Mouse (Mus musculus): ENCODE results near the gene Zc3h10.

The Zc3h10 gene

GRCm38 (mm10) chr10:128547361-128548032, at the start of gene Zc3h10:
Gene Zc3h10 (minus strand): TSS chr10:128547774.
- DNase-seq (ENCODE audit: low read depth, low spot score) = peak; percentile 91

- DNase-seq (ENCODE audit: low read depth, low spot score) = no peak
Measured at GRCm38 (mm10) chr10:128592797-128593196, 45.2 kb upstream of the Zc3h10 start.

- no peak for DNase-seq (ENCODE audit: low read depth, low spot score)
Measured at GRCm38 (mm10) chr10:128591436-128591835, 43.9 kb upstream of the Zc3h10 start.

- DNase-seq (ENCODE audit: low read depth, low spot score) = peak; percentile 59
Measured at GRCm38 (mm10) chr10:128590193-128590690, 42.7 kb upstream of the Zc3h10 start.

GRCm38 (mm10) chr10:128589464-128590192, 42.1 kb upstream of the Zc3h10 start, which contains the start of gene Erbb3:
Gene Erbb3 (minus strand): TSS chr10:128589652.
- no peak for DNase-seq (ENCODE audit: low read depth, low spot score)

- DNase-seq (ENCODE audit: low read depth, low spot score) = no peak
Measured at GRCm38 (mm10) chr10:128588775-128589463, 41.3 kb upstream of the Zc3h10 start.

- DNase-seq (ENCODE audit: low read depth, low spot score) = no peak
Measured at GRCm38 (mm10) chr10:128588136-128588535, 40.6 kb upstream of the Zc3h10 start.

- DNase-seq (ENCODE audit: low read depth, low spot score) = no peak
Measured at GRCm38 (mm10) chr10:128587697-128588096, 40.1 kb upstream of the Zc3h10 start.

- no peak for DNase-seq (ENCODE audit: low read depth, low spot score)
Measured at GRCm38 (mm10) chr10:128587120-128587519, 39.5 kb upstream of the Zc3h10 start.

- DNase-seq (ENCODE audit: low read depth, low spot score) = no peak
Measured at GRCm38 (mm10) chr10:128586546-128586945, 39.0 kb upstream of the Zc3h10 start.

GRCm38 (mm10) chr10:128584386-128584785, 36.8 kb upstream of the Zc3h10 start:
- no peak for DNase-seq (ENCODE audit: low read depth, low spot score)

- no peak for DNase-seq (ENCODE audit: low read depth, low spot score)
Measured at GRCm38 (mm10) chr10:128583644-128584043, 36.1 kb upstream of the Zc3h10 start.

GRCm38 (mm10) chr10:128579731-128580130, 32.2 kb upstream of the Zc3h10 start:
- no peak for DNase-seq (ENCODE audit: low read depth, low spot score)

GRCm38 (mm10) chr10:128579298-128579697, 31.7 kb upstream of the Zc3h10 start:
- DNase-seq (ENCODE audit: low read depth, low spot score) = no peak

- no peak for DNase-seq (ENCODE audit: low read depth, low spot score)
Measured at GRCm38 (mm10) chr10:128578330-128578729, 30.8 kb upstream of the Zc3h10 start.

- no peak for DNase-seq (ENCODE audit: low read depth, low spot score)
Measured at GRCm38 (mm10) chr10:128575063-128575462, 27.5 kb upstream of the Zc3h10 start.

- peak; percentile 99 for DNase-seq (ENCODE audit: low read depth, low spot score)
Measured at GRCm38 (mm10) chr10:128565788-128566531, 18.4 kb upstream of the Zc3h10 start, which contains the start of gene Pa2g4. Gene Pa2g4 (minus strand): TSS chr10:128565987.

- DNase-seq (ENCODE audit: low read depth, low spot score) = no peak
Measured at GRCm38 (mm10) chr10:128565206-128565787, 17.7 kb upstream of the Zc3h10 start.

- no peak for DNase-seq (ENCODE audit: low read depth, low spot score)
Measured at GRCm38 (mm10) chr10:128563544-128563943, 16.0 kb upstream of the Zc3h10 start.

GRCm38 (mm10) chr10:128556963-128557362, 9.4 kb upstream of the Zc3h10 start:
- DNase-seq (ENCODE audit: low read depth, low spot score) = no peak

- no peak for DNase-seq (ENCODE audit: low read depth, low spot score)
Measured at GRCm38 (mm10) chr10:128556286-128556685, 8.7 kb upstream of the Zc3h10 start.

All from embryo, embryonic 11.5 days (tissue).